Mouse (Mus musculus): ENCODE results near the gene Enox1. TPM values are rescaled to one million over a fixed set of nuclear protein-coding genes. Genes with fewer than 3 reads are reported as not detected.

The Enox1 gene
- polyA plus RNA-seq, 1 experiment from 2014 or later, result 18.3 TPM

- no peaks in the 10 kb centered on the region for H3K4me1 ChIP-seq (replicated peaks; ENCODE audit: control insufficient read depth, insufficient read depth, low read length)
- DNase-seq (ENCODE audit: low spot score) (no peak), ATAC-seq (ENCODE audit: low FRiP score) (no peak)
- H3K36me3 ChIP-seq (ENCODE audit: control insufficient read depth, insufficient read depth, low read length), result no peaks in the 10 kb centered on the region
- H3K27me3 ChIP-seq (ENCODE audit: control insufficient read depth, insufficient read depth, low read length), result no peaks in the 10 kb centered on the region
- WGBS, result 73% methylated on average over 14 of the region's 14 CpGs
- no peak overlapping the region for H3K9ac ChIP-seq (ENCODE audit: low read depth, low read length)
- H3K27ac ChIP-seq (ENCODE audit: low read depth, low read length), result no peak overlapping the region
- no peaks in the 10 kb centered on the region; the same call in 1 of the 2 replicates for H3K9me3 ChIP-seq (ENCODE audit: control insufficient read depth, low read length)
- H3K4me3 ChIP-seq (ENCODE audit: low read depth, low read length), result no peak overlapping the region
- H3K4me2 ChIP-seq (replicated peaks; ENCODE audit: low read depth, low read length), result no peak overlapping the region
These were observed 442.6 kb downstream of the Enox1 start for GRCm38 (mm10) chr14:77599016-77599704.

- Histone ChIP-seq H3K9me3 (ENCODE audit: control insufficient read depth, low read length) (no peaks in the 10 kb centered on the region; the same call in 1 of the 2 replicates), H3K9ac (ENCODE audit: low read depth, low read length) (no peak overlapping the region), H3K27ac (ENCODE audit: low read depth, low read length) (no peak overlapping the region), H3K4me2 (replicated peaks; ENCODE audit: low read depth, low read length) (no peak overlapping the region), H3K36me3 (ENCODE audit: control insufficient read depth, insufficient read depth, low read length) (no peaks in the 10 kb centered on the region), H3K27me3 (ENCODE audit: control insufficient read depth, insufficient read depth, low read length) (no peaks in the 10 kb centered on the region), H3K4me3 (ENCODE audit: low read depth, low read length) (no peak overlapping the region), H3K4me1 (replicated peaks; ENCODE audit: control insufficient read depth, insufficient read depth, low read length) (no peaks in the 10 kb centered on the region)
- 100% methylated on average over 1 of the region's 1 CpGs for WGBS
- ATAC-seq (ENCODE audit: low FRiP score) (no peak), DNase-seq (ENCODE audit: low spot score) (no peak)
These were observed 444.2 kb downstream of the Enox1 start for GRCm38 (mm10) chr14:77600773-77601172.

GRCm38 (mm10) chr14:77601446-77601845 is 444.9 kb downstream of the Enox1 start:
- no peaks in the 10 kb centered on the region; the same call in 1 of the 2 replicates for H3K9me3 ChIP-seq (ENCODE audit: control insufficient read depth, low read length)
- H3K36me3 ChIP-seq (ENCODE audit: control insufficient read depth, insufficient read depth, low read length), result no peaks in the 10 kb centered on the region
- H3K27ac ChIP-seq (ENCODE audit: low read depth, low read length), result no peak overlapping the region
- no peaks in the 10 kb centered on the region for H3K4me1 ChIP-seq (replicated peaks; ENCODE audit: control insufficient read depth, insufficient read depth, low read length)
- H3K4me2 ChIP-seq (replicated peaks; ENCODE audit: low read depth, low read length), result no peak overlapping the region
- H3K27me3 ChIP-seq (ENCODE audit: control insufficient read depth, insufficient read depth, low read length), result no peaks in the 10 kb centered on the region
- no peak overlapping the region for H3K4me3 ChIP-seq (ENCODE audit: low read depth, low read length)
- 88% methylated on average over 2 of the region's 2 CpGs for WGBS
- no peak for DNase-seq (ENCODE audit: low spot score)
- no peak overlapping the region for H3K9ac ChIP-seq (ENCODE audit: low read depth, low read length)
- ATAC-seq (ENCODE audit: low FRiP score), result no peak

- WGBS, result 83% methylated on average over 5 of the region's 5 CpGs
- no peaks in the 10 kb centered on the region for H3K4me1 ChIP-seq (replicated peaks; ENCODE audit: control insufficient read depth, insufficient read depth, low read length)
- no peak overlapping the region for H3K4me2 ChIP-seq (replicated peaks; ENCODE audit: low read depth, low read length)
- H3K27me3 ChIP-seq (ENCODE audit: control insufficient read depth, insufficient read depth, low read length), result no peaks in the 10 kb centered on the region
- no peak overlapping the region for H3K9ac ChIP-seq (ENCODE audit: low read depth, low read length)
- no peaks in the 10 kb centered on the region for H3K9me3 ChIP-seq (ENCODE audit: control insufficient read depth, low read length)
- ATAC-seq (ENCODE audit: low FRiP score), result no peak
- no peaks in the 10 kb centered on the region for H3K36me3 ChIP-seq (ENCODE audit: control insufficient read depth, insufficient read depth, low read length)
- H3K4me3 ChIP-seq (ENCODE audit: low read depth, low read length), result no peak overlapping the region
- no peak for DNase-seq (ENCODE audit: low spot score)
- no peak overlapping the region for H3K27ac ChIP-seq (ENCODE audit: low read depth, low read length)
These were observed 451.7 kb downstream of the Enox1 start for GRCm38 (mm10) chr14:77608182-77608839.

GRCm38 (mm10) chr14:77615201-77615600 is 458.6 kb downstream of the Enox1 start:
- Histone ChIP-seq H3K4me3 (ENCODE audit: low read depth, low read length) (no peak overlapping the region), H3K4me2 (replicated peaks; ENCODE audit: low read depth, low read length) (no peak overlapping the region), H3K36me3 (ENCODE audit: control insufficient read depth, insufficient read depth, low read length) (no peaks in the 10 kb centered on the region), H3K27me3 (ENCODE audit: control insufficient read depth, insufficient read depth, low read length) (no peaks in the 10 kb centered on the region), H3K9ac (ENCODE audit: low read depth, low read length) (no peak overlapping the region), H3K9me3 (ENCODE audit: control insufficient read depth, low read length) (no peaks in the 10 kb centered on the region), H3K27ac (ENCODE audit: low read depth, low read length) (no peak overlapping the region), H3K4me1 (replicated peaks; ENCODE audit: control insufficient read depth, insufficient read depth, low read length) (no peaks in the 10 kb centered on the region)
- no peak for DNase-seq (ENCODE audit: low spot score)
- no peak for ATAC-seq (ENCODE audit: low FRiP score)
- 95% methylated on average over 16 of the region's 16 CpGs for WGBS

- Histone ChIP-seq H3K36me3 (ENCODE audit: control insufficient read depth, insufficient read depth, low read length) (no peaks in the 10 kb centered on the region), H3K9ac (ENCODE audit: low read depth, low read length) (no peak overlapping the region), H3K27me3 (ENCODE audit: control insufficient read depth, insufficient read depth, low read length) (no peaks in the 10 kb centered on the region), H3K9me3 (ENCODE audit: control insufficient read depth, low read length) (no peaks in the 10 kb centered on the region), H3K4me2 (replicated peaks; ENCODE audit: low read depth, low read length) (no peak overlapping the region), H3K4me1 (replicated peaks; ENCODE audit: control insufficient read depth, insufficient read depth, low read length) (no peaks in the 10 kb centered on the region), H3K27ac (ENCODE audit: low read depth, low read length) (no peak overlapping the region; the same call in 1 of the 2 replicates), H3K4me3 (ENCODE audit: low read depth, low read length) (no peak overlapping the region)
- 62% methylated on average over 6 of the region's 6 CpGs for WGBS
- ATAC-seq (ENCODE audit: low FRiP score) (no peak), DNase-seq (ENCODE audit: low spot score) (no peak)
These were observed 460.7 kb downstream of the Enox1 start for GRCm38 (mm10) chr14:77617250-77617649.

- Histone ChIP-seq H3K27ac (ENCODE audit: low read depth, low read length) (no peak overlapping the region), H3K9me3 (ENCODE audit: control insufficient read depth, low read length) (no peaks in the 10 kb centered on the region), H3K27me3 (ENCODE audit: control insufficient read depth, insufficient read depth, low read length) (no peaks in the 10 kb centered on the region), H3K36me3 (ENCODE audit: control insufficient read depth, insufficient read depth, low read length) (no peaks in the 10 kb centered on the region), H3K4me1 (replicated peaks; ENCODE audit: control insufficient read depth, insufficient read depth, low read length) (no peaks in the 10 kb centered on the region), H3K4me3 (ENCODE audit: low read depth, low read length) (no peak overlapping the region), H3K4me2 (replicated peaks; ENCODE audit: low read depth, low read length) (no peak overlapping the region), H3K9ac (ENCODE audit: low read depth, low read length) (no peak overlapping the region)
- ATAC-seq (ENCODE audit: low FRiP score) (no peak), DNase-seq (ENCODE audit: low spot score) (no peak)
- 82% methylated on average over 12 of the region's 13 CpGs for WGBS
These were observed 461.7 kb downstream of the Enox1 start for GRCm38 (mm10) chr14:77618131-77618805.

- no peaks in the 10 kb centered on the region for H3K27me3 ChIP-seq (ENCODE audit: control insufficient read depth, insufficient read depth, low read length)
- H3K36me3 ChIP-seq (ENCODE audit: control insufficient read depth, insufficient read depth, low read length), result no peaks in the 10 kb centered on the region
- H3K9ac ChIP-seq (ENCODE audit: low read depth, low read length), result no peak overlapping the region
- no peak for ATAC-seq (ENCODE audit: low FRiP score)
- WGBS, result 80% methylated on average over 4 of the region's 4 CpGs
- H3K27ac ChIP-seq (ENCODE audit: low read depth, low read length), result no peak overlapping the region
- no peak overlapping the region for H3K4me2 ChIP-seq (replicated peaks; ENCODE audit: low read depth, low read length)
- no peaks in the 10 kb centered on the region for H3K4me1 ChIP-seq (replicated peaks; ENCODE audit: control insufficient read depth, insufficient read depth, low read length)
- H3K9me3 ChIP-seq (ENCODE audit: control insufficient read depth, low read length), result no peaks in the 10 kb centered on the region
- DNase-seq (ENCODE audit: low spot score), result no peak
- no peak overlapping the region for H3K4me3 ChIP-seq (ENCODE audit: low read depth, low read length)
These were observed 465.1 kb downstream of the Enox1 start for GRCm38 (mm10) chr14:77621473-77622264.

All from hindbrain, embryonic 11.5 days (tissue).